Mouse (Mus musculus) megakaryocyte progenitor cell, adult 5-6 weeks (primary cell): Measurements from ENCODE around the gene Zfr. TPM values are rescaled to one million over a fixed set of nuclear protein-coding genes. Genes with fewer than 3 reads are reported as not detected.

Source experiments
- ATAC-seq: replicated peaks from 2 replicates; pipeline ENCODE4 v1.8.0; 2016; ENCODE audit warnings: mild to moderate bottlenecking, moderate TSS enrichment, inconsistent platforms; ENCODE audit not compliant: poor library complexity
- total RNA-seq, 2 experiments: library from RNA; stranded (forward) in 1 of 2; stranded (reverse) in 1 of 2; fragments of 157-497, 149-512 nt in 1 of 2; fragments of 200-1000 nt in 1 of 2; gene quantifications; 2 replicates each; pipeline versions ENCODE4 v1.2.3 to v1.2.4; 2015 to 2017

Gene Zfr
- total RNA-seq (2015), result 141 and 147 TPM in 2 replicates
- total RNA-seq (2017), result 49.0 and 63.7 TPM in 2 replicates

DNA sequence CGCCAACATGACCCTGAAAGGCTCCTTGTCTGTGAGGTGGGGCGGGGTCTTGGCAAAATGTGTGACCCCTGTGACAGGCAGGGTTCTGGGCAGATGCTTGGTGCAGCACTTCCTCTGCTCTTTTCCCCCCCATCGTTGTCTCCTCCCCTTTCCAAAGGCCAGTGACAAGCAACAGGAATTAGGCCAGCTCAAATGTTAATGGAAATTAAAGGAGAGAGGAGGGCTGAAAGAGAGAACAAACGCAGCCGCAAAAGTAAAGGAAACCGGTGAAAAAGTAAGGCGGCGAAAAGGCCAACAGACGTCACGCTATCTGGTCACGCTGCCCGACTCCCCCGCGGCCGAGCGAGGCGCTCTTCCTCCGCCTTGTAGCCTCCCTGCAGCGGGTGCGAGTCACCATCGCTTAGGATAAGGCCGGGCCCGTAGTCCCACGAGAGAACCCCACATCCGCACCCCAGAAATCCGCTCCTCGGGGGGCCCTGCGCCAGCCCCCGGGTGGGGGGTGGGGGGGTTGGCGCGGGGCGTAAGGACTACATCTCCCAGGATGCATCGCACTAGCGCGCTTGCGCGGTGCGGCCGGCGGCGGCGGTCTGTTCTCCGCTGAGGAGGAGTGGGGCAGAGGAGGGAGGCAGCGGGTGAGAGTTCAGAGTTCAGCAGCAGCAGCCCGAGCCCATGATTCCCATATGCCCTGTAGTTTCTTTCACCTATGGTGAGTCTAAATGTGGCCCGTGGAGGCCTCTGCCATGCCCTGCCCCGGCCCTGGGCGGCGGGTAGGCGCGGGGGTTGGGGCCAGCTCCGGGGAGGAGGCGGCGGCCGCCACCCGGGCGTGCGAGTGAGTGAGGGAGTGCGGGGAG, at the start of gene Zfr:
Zfr (plus strand) TSS at position 590 of the 851 bp plus-strand sequence.
- peak; percentile 77 for ATAC-seq

DNA sequence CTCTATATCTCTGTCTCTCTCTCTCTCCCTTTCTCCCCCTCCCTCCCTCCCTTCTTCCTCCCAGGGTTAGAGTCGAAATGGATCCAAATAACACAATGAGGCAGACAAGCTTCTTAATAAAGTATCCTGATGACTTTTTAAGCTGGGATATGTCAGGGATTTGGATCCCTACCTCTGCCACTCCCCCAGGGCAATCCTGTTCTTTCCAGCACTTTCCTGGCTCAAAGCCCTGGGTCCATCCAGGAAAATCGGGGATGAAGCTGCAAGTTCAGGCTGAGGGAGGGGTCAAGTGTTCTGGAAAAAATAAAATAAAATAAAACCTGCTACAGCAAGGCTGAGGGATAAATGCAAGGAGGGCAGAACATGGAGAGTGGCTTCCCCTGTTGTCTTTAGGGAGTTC, 49.7 kb upstream of the Zfr start:
- no peak for ATAC-seq

DNA sequence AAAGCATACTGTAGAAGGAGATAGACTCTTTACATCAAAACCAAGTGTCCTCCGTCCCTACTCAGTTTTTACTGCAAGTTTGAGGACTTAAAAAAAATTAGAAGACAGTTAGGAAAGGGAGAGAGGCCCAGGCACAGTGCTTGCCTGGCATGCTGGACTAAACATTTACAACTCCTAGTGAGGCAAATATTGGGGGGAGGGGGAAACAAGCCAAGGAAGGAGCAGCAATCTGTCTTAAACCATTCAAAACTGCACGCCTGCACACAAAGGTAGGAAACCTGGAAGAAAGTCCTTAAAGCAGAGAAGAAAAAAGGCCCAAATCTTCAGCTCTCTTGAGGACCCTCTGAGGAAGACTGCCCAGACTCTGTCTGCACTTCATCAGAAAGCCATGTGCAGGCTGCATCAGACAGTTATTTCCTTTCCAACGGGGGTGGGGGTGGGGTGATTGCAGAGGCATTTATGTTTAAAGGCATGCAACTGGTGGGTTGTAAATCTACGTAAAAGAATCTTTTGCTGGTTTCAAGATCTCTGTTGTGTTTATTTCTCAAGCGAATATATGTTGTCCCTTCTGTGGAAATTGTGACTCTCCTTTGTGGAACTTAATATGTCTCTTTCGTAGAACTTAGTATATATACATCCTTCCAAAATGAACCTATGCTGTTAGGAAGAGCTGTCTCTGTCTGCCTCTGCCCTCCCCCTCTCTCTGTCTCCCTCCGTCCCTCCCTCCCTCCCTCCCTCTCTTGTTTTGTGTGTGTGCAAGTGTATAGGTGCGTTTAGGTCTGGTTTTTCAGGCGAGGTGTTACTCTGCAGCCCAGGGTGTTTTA, 49.0 kb upstream of the Zfr start:
- ATAC-seq, result no peak

DNA sequence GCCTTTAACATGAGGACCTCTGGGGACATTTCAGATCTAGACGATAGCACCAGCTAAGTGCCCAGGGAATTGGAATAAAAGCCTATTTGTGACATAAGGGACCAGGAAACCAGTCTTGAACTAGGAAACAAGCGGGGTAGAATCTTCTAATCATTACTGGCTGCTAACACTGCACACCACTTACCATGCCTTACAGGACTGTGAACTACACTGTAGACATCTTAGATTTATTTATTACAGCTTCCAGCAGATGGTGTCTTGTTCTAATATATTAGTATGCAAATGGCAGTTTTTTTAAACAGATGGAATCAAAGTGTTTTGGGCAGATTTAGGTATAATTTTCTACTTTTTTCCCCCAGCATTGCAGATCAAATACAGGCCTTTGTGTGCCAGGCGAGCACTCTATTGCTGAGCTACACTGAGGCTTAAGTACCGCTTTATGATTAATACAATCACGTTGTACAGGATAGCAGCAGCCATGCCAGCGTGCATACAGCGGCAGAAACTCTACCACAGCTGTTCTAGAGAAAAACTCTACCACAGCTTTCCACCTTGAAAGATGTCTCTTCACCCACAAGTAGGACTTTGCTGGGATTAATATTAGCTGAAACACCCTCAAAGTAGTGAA, 44.8 kb upstream of the Zfr start:
- no peak for ATAC-seq

DNA sequence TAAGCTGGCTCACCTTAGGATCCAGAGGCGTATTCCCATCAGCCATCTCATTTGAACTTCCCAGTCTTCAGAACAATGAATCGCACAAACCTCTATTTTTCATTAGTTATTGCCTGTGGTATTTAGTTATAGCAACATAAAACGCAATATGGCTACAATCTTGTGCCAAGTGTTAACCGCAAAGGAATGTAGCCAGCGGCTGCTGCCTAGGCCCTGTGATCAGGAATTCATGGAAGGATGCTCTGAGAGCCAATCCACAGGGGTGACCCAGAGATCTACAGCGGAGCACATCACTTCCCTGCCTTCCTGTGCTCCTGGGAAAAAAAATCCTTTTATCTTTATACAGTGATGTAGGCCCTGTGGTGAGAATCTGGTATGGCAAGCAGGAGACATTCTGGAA, 43.2 kb upstream of the Zfr start:
- no peak for ATAC-seq

DNA sequence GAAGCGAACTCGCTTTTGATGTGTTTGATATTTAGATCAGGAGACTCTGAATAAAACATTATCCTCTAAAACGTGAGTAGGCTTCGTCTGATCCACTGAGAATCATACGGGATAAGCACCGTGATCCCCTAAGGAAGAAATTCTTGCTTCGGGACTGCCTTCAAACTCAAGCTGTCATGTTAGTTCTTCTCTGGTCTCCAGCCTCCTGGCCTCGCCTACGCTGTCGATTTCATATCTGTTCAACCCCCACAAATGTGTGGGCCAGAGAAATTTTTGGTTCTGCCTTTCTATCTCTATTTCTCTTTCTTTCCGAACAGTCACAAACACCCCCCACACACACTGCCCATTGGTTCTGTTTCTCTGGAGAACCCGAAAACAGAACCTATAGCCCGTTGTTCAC, 35.3 kb upstream of the Zfr start:
- ATAC-seq, result no peak

DNA sequence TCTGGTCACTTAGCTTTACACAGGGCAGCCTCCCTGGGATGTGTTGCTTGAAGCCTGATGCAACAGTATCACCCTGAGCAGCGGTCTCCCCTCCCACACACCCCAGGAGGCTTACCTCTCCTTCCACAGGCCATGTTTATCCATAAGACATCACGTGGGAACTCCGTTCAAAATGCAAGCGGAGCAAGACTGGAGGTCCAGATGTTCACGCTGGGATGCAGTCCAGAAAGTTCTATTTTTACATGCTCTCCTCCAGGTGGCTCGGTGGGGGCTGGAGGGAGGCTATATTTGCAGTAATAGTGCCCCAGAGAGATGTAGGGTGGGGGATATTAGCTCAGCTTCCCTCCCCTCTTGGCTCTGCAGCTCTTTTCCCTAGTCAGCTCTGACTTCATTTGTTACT, 33.5 kb upstream of the Zfr start:
- no peak for ATAC-seq

DNA sequence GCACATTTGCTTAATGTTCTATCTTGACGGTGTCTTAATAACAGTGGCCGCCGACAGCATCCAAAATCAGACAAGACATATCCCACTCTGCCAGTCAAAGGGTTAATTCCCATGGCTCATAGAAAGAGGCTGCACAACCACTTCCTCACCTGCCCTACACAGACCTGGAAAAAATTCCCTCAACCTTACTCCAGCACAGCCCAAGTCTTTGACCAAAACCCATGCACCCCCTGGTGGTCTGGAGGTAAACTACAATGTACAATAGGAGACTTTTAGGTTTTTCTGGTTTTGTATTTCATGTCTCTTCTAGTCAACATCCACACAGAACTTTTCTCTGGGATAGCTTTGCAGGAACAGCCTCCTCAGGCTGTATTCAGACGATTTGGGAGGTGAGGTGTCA, 32.8 kb upstream of the Zfr start:
- ATAC-seq, result peak; percentile 83

DNA sequence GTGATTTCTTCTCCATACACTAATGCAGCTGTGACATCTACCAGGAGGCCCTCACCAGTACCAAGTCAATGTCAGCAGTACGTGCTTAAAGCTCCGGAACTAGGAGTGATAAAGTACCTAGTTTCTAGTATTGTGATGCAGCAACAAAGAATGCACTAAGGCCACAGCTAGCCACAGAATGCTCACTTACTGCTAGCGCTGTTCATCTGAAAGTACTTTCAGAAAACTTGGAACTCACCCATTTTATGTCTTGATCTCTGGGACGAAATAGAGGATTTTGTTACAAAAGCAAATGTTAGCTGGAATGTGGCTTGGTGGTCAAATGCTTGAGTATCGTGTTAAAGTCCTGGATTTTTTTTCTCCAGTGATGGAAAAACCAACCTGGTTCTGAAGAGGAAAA, 30.0 kb upstream of the Zfr start:
- no peak for ATAC-seq

DNA sequence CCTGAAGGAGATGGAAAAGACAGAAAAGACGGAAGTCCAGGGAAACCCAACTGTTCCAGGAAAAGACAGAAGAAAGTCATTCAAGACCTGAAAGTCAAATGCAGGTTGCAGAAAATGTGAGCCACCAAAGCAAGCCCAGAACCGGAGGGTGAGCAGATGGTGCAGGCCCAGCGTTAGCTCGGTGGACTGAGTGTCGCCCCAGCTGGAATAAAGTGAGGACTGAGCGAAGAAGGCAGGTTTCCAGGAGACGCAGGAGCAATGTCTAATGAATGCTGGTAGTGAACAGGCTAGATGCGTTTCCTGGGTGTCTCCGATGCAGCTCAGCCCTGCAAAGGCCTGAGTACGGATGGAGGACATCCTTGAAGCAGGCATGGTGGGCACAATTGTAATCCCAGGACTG, 29.5 kb upstream of the Zfr start:
- ATAC-seq, result no peak

DNA sequence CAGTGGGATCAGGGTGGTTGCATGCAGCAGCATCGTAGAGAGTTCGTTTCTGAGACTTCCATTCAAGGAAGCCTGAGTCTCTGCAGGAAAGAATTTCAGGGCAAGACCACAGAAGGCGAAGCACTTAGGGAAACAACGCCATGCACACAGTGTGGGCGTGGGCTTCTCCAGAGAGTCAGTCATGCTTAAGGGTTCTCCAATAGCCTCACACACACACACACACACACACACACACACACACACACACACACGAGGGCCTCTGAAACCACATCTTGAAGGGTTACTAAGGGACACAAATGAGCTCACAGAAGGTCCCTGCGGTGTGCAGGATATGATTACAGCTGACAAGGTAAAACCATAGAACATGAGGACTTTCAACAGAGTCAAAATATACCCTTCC, 27.5 kb upstream of the Zfr start:
- no peak for ATAC-seq

DNA sequence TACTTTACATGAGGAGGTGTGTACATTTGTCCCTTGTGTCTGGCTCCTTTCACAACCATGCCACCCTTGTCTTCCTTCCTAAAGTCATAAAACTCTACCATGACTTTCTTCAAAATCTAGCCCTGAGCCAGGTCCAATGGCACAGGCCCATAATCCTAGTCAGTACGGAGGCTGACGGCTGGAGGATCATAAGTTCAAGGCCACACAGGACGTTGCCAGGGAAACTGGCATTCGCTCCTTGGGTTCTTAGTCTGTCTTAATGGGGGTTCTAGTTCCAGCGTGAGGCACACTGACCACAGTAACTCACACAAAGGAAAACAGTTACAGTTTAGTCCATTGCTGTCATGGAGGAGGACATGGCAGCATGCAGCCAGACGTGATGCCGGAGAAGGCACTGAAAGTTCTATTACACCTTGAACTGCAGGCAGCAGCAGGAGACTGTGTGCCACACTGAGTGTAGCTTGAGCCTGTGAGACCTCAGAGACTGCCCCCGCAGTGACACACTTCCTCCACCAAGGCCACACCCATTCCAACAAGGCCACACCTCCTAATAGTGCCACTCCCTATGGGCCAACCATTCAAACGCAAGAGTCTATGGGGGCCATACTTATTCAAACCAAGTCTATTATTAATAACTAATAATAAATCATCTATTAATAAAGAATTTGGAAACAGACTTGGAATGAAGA, 26.5 kb upstream of the Zfr start:
- ATAC-seq, result no peak

DNA sequence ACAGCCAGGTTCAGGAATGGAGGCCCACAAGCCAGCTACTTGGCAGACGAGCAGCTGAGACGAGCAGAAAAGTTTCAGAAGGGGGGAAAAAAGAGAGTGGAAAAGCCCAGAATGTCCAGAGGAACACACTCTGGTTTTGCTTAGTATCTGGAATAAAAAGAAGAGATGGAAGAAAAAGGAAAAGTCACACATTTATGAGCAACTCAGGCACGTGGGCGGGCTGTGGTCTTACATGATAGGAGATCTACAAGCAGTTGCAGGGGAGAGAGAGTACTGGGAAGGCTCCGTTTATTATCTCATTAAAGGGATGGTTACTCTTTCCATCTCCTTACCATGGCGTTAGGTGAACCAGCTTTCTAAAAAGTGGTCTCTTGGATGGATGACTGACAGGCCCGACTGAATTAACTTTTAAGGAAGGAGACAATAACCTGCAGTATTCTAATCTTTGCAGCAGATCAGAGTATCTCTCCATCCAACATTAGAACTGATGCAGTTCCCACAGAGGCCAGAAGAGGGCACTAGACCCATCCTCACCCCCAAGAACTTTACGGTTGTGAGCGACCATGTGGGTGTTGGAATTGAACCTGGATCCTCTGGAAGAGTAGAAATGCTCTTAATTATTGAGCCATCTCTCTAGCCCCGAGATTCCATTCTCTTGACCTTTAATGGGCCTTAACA, 25.7 kb upstream of the Zfr start:
- peak; percentile 95 for ATAC-seq

DNA sequence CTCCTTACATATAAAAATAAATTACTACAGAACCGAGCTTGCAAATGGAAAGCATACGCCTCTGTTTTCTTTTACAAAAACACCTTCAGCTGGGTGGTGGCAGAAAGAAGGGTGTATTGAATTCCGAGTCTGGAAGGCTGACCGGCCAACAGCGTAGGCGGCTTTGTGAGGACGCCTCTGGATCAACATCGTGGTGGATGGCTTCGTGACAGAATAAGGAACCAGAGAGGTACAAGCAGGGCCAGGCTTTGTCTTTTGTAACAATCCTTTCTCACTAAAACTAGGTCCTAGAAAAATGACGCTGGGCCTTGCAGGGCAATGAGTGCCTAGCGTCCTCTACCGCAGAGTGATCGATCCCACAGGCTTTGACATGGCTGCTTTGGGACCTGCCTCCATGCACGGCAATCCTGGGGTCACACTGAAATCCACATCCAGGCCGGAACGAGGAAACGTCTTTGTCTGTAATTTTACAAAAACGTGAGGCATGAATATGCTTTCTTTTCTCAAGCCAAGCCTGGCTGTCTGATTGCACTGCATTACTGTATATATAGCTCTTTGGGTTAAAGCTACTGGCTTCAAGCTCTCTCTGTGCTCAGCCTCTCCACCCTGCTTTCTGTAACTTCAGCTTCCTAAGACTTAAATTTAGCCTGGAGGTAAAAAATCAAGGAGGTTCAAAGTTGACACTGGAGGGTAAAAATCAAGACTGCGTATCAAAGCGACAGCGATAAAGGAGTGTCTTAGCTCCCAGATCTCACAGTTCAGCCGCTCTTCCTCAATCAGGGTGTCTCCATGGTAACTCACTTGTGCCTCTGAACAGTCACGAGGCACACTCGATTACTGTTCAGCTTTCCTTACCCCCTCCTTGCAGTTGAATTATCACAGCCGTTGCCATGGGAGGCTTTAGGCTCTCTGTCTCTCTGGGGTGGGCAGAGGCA, 24.3 kb upstream of the Zfr start:
- no peak for ATAC-seq

DNA sequence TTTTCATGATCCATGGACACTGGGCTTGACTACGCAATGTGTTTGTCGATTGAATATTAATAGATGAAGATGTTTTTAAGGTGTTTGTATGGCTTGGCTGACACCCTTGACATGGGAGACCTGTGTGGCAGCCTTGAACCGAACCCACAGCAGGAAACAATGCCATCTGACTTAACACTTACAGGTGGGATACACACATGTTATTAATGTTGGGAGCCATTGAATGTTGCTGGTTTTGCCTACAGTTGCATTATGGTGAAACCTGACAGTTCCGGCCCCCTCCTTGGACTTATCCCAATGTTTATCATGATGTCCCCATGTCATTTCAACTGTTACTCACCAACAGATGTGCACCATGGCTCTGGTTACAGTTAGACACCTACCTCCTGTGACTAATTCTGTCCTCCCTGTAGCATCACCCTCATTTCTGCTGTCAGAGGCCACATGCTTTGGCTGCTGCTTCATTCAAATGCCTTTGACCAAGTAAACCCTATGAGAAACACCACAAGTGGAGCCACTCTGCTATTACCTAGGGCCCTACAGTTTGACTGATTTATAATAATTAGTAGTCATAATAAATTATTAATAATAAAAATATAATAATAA, 23.6 kb upstream of the Zfr start:
- ATAC-seq, result no peak

DNA sequence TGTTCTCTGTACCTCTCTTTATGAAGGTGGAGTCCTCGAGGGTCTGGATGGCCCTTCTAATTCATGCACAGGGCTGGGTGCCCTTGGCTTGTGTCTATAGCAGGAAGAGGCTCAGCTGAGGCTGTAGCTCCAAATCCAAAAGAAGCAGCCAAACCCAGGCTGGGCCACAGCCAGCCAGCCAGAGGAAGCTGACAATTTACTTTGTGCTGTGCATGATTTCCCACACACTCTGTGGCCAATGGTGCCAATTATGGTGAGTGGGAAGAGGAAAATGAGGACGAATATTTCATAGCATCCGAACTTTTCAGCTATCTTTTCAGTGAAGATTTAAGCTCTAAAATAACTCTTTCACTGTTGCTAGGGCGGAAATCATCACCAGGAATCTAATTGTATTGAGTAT, 21.2 kb upstream of the Zfr start:
- no peak for ATAC-seq

DNA sequence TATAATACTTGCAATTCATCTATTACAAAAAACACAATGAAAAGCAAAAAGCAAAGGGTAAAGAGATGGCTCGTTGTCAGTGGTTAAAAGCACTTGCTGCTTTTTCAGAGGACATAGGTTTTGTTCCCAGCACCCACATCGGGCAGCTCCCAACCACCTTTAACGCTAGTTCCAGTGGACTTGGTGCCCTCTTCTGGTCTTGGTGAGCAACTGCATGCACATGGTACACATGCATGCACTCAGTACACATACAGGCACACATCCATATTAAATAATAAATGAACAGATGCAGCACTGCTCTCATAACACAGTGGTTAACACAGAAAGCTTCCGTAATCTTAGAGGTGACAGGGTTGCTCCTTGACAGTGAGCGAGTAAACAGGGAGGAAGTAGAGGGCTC, 20.3 kb upstream of the Zfr start:
- ATAC-seq, result no peak

DNA sequence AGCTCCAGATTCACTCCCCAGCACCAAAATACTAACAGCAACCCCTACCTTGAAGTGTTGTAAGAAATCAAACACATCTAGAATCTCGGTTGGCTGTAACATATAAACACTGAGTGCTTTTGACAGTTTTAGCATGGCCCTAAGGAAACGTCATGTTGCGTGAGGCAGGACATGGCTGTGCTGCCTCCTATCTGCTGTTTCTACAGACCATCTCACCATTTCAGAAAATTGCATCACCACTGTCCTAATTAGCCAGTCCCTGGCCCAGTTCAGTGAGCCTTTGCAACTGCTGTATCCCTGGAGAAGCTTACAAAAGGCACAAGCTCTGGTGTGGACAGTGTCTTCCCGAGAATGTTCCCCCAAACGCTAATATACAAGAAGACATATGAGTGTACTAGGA, 16.7 kb upstream of the Zfr start:
- 0 out of 2 replicates have a peak, but pooled peaks have one; percentile 26 for ATAC-seq

DNA sequence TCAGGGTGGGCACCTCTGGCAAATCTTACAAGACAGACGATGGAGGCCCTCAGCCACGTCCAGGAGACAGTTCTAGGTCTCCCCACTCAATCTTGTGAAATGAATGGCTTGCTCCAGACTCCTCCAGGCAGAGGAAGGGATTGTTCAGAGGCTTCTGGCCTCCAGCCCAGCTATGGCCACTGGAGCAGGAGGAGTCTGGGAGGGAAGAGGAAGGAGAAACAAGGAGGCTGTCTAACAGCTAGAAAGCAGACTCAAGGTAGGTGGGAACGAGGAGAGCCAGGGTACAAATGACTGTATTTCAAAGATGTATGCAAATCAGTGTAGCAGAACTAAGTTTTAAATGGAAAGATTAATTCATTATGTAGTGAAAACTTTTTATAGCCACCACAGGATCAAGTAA, 13.9 kb upstream of the Zfr start:
- ATAC-seq, result no peak
